Mouse (Mus musculus): ENCODE results near the gene 9530003J23Rik. TPM values are rescaled to one million over a fixed set of nuclear protein-coding genes. Genes with fewer than 3 reads are reported as not detected.
A peak's percentile ranks its signal among the peaks of the same experiment; 100 is the strongest.
"Not testable (repeated sequence)": the region's sequence is repeated elsewhere in the genome, so short reads cannot be mapped to it uniquely, and the experiment has no call there.

The 9530003J23Rik gene
- total RNA-seq, 2 experiments from 2014 or later = not detected

DNA sequence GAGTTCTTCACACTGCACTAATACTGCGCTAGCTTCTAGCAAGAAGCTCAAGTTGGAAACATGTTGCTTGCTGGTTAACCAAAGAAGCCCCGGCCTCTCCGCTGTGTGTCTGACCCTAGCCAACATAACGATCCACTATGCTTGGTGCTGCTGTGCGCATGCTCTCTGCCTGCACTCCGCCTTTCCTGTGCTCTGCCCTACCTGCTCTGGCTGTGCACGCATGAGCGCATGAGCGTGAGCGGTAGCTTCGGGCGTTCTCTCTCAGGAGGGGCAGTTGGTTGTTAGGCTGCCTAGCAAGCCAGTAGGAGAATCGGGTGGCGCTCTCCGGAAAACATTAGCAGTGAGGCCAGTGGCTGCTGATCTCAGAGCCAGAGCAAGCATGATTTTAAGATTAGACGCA lies 8.7 kb downstream of the 9530003J23Rik start:
- ATAC-seq (replicated peaks; ENCODE audit: low FRiP score, poor library complexity, severe bottlenecking) = no peak

DNA sequence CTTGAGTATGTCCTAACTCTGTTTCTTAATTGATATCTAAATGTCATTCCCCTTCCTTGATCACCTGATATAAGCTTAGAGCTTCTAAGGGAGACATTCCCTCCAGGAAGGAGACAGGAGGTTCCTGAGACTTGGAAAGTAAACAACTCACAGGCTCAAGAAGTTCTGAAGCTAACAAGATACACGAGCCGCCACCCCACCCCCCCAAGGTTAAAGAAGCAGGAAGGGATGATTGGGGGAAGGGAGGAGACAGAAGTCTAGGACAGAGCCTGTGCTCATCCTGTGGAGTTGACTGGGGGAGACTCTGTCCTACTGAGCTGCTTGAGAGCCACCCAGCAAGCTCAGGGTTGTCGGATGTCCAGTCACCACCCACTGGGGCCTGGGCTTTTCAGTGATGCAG lies 12.5 kb downstream of the 9530003J23Rik start:
- ATAC-seq (replicated peaks; ENCODE audit: low FRiP score, poor library complexity, severe bottlenecking) = no peak

- ATAC-seq (replicated peaks; ENCODE audit: low FRiP score, poor library complexity, severe bottlenecking) = no peak
These were observed 13.4 kb downstream of the 9530003J23Rik start for GRCm38 (mm10) chr10:117225094-117225493.

- peak; percentile 93 for ATAC-seq (replicated peaks; ENCODE audit: low FRiP score, poor library complexity, severe bottlenecking)
These were observed 14.2 kb downstream of the 9530003J23Rik start, which contains the start of gene Yeats4 for GRCm38 (mm10) chr10:117224102-117224990. TSS of gene Yeats4 (minus strand) at chr10:117224507.

DNA sequence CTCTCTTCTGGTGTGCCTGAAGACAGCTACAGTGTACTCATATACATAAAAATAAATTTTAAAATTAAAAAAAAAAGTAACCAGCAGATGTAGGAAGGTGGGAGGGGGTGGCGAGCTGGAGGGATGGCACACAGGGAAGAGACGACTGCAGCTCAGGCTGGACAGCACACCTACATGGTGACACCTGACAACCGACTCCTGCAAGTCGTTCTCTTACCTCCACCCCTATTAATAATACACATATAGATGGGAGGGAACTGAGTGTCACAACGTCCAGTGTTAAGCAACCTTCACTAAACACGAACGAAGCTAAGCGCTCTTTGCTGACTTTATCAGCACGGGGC lies 14.8 kb downstream of the 9530003J23Rik start:
- peak; percentile 57 for ATAC-seq (replicated peaks; ENCODE audit: low FRiP score, poor library complexity, severe bottlenecking)

GRCm38 (mm10) chr10:117222821-117223220 lies 15.7 kb downstream of the 9530003J23Rik start:
- ATAC-seq (replicated peaks; ENCODE audit: low FRiP score, poor library complexity, severe bottlenecking) = no peak

- no peak for ATAC-seq (replicated peaks; ENCODE audit: low FRiP score, poor library complexity, severe bottlenecking)
These were observed 20.2 kb downstream of the 9530003J23Rik start for GRCm38 (mm10) chr10:117218351-117218750.

GRCm38 (mm10) chr10:117217246-117217840 lies 21.2 kb downstream of the 9530003J23Rik start:
- ATAC-seq (replicated peaks; ENCODE audit: low FRiP score, poor library complexity, severe bottlenecking) = no peak; the same call in 1 of the 2 replicates

DNA sequence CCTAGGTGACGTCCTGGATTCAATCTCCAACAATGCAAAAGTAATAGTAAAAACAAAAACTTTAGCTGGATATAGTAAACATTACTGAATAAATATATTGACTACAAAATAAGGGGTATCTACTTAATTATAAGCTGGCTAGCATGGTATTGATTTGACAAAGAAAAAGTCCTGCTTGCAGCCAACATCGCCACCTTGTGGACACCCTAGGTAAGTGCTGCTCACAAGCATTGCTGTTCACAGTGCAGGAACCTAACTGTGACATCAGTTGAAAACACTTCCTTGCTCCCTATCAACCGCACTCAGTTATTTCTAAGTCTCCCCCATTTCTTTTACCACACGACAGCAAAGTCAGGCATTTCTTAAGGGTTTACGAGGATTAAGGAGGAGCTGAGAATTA lies 21.7 kb downstream of the 9530003J23Rik start:
- ATAC-seq (replicated peaks; ENCODE audit: low FRiP score, poor library complexity, severe bottlenecking) = peak; percentile 68

DNA sequence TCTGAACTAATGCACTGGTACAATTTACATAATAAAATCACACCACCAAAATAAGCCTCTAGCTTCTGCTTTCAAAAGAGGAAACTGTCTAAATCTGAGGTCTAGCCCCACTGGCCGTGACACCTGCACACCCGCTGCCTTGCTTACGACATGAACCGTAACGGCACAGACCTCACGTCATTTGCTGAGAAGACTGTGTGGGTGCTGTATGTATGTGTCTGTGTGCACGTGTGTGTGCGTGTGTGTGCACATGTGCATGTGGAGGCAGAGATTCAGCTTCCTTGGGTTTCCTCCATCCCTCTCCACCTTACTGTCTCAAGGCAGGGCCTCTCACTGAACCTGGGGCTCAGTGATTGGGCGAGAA lies 22.4 kb downstream of the 9530003J23Rik start:
- no peak for ATAC-seq (replicated peaks; ENCODE audit: low FRiP score, poor library complexity, severe bottlenecking)

- no peak for ATAC-seq (replicated peaks; ENCODE audit: low FRiP score, poor library complexity, severe bottlenecking)
These were observed 22.9 kb downstream of the 9530003J23Rik start for GRCm38 (mm10) chr10:117215409-117216131.

DNA sequence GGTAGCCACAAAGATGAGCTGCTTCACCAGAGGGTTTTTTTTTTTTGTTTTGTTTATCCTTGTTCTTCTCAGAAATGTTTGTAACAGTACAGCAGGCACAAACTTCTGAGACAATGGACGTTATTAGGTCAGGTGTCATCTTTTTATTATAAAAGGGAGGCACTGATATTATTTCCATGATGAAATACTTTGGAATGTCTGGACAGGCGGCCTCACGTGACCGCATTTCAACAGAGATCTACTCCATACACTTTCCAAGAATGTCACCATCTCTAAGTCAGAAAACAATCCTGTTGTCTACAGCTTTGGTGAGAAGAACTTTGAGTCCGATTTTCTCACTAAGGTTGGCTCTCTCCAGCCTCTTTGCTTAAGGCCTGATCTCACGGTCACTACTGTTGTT lies 27.5 kb downstream of the 9530003J23Rik start:
- ATAC-seq (replicated peaks; ENCODE audit: low FRiP score, poor library complexity, severe bottlenecking) = no peak

- peak; percentile 80 for ATAC-seq (replicated peaks; ENCODE audit: low FRiP score, poor library complexity, severe bottlenecking)
These were observed 29.0 kb downstream of the 9530003J23Rik start for GRCm38 (mm10) chr10:117209469-117209938.

GRCm38 (mm10) chr10:117208787-117209186 lies 29.7 kb downstream of the 9530003J23Rik start:
- not testable (repeated sequence) for ATAC-seq (replicated peaks; ENCODE audit: low FRiP score, poor library complexity, severe bottlenecking)

DNA sequence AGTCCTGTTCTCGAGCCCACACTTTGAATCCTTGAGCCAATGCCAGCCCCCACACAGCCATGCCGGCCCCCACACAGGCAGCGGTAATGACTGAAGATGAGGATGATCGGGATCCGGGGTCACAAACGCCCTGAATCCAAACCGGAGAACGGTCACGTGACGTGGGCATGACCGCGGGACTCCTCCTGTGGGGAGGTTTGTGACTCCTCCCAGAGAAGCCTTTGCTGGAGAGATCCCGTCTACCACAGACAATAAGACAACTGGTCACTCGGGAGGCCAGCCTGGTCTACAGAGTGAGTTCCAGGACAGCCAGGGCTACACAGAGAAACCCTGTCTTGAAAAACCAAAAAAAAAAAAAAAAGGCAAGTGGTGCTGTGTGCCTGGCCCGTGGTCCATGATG lies 30.3 kb downstream of the 9530003J23Rik start:
- no peak for ATAC-seq (replicated peaks; ENCODE audit: low FRiP score, poor library complexity, severe bottlenecking)

GRCm38 (mm10) chr10:117206070-117206469 lies 32.4 kb downstream of the 9530003J23Rik start:
- ATAC-seq (replicated peaks; ENCODE audit: low FRiP score, poor library complexity, severe bottlenecking) = no peak

- no peak for ATAC-seq (replicated peaks; ENCODE audit: low FRiP score, poor library complexity, severe bottlenecking)
These were observed 34.9 kb downstream of the 9530003J23Rik start for GRCm38 (mm10) chr10:117203558-117203981.

GRCm38 (mm10) chr10:117202981-117203557 lies 35.4 kb downstream of the 9530003J23Rik start:
- ATAC-seq (replicated peaks; ENCODE audit: low FRiP score, poor library complexity, severe bottlenecking) = no peak

GRCm38 (mm10) chr10:117199701-117200100 lies 38.8 kb downstream of the 9530003J23Rik start:
- ATAC-seq (replicated peaks; ENCODE audit: low FRiP score, poor library complexity, severe bottlenecking) = no peak

- no peak for ATAC-seq (replicated peaks; ENCODE audit: low FRiP score, poor library complexity, severe bottlenecking)
These were observed 41.8 kb downstream of the 9530003J23Rik start for GRCm38 (mm10) chr10:117196696-117197095.
